Mouse (Mus musculus): ENCODE results near the gene Med14.

The Med14 gene

GRCm38 (mm10) chrX:12761626-12762333 is at the start of gene Med14:
Gene Med14, minus strand, starts transcription at chrX:12762073.
- peak; percentile 70 for DNase-seq (ENCODE audit: low read depth, low spot score)

GRCm38 (mm10) chrX:12800559-12800958 is 38.7 kb upstream of the Med14 start:
- DNase-seq (ENCODE audit: low read depth, low spot score): no peak

GRCm38 (mm10) chrX:12794842-12795241 is 33.0 kb upstream of the Med14 start:
- no peak for DNase-seq (ENCODE audit: low read depth, low spot score)

- DNase-seq (ENCODE audit: low read depth, low spot score): no peak
Measured at GRCm38 (mm10) chrX:12791674-12792340, 29.9 kb upstream of the Med14 start.

- no peak for DNase-seq (ENCODE audit: low read depth, low spot score)
Measured at GRCm38 (mm10) chrX:12773236-12773635, 11.4 kb upstream of the Med14 start.

- no peak for DNase-seq (ENCODE audit: low read depth, low spot score)
Measured at GRCm38 (mm10) chrX:12771561-12771960, 9.7 kb upstream of the Med14 start.

- no peak for DNase-seq (ENCODE audit: low read depth, low spot score)
Measured at GRCm38 (mm10) chrX:12768571-12768970, 6.7 kb upstream of the Med14 start.

- no peak for DNase-seq (ENCODE audit: low read depth, low spot score)
Measured at GRCm38 (mm10) chrX:12766846-12767564, 5.1 kb upstream of the Med14 start.

- no peak for DNase-seq (ENCODE audit: low read depth, low spot score)
Measured at GRCm38 (mm10) chrX:12763127-12763834, 1.4 kb upstream of the Med14 start.

- DNase-seq (ENCODE audit: low read depth, low spot score): no peak
Measured at GRCm38 (mm10) chrX:12762334-12763126, 657 bp upstream of the Med14 start.

GRCm38 (mm10) chrX:12761259-12761625 is 631 bp downstream of the Med14 start:
- DNase-seq (ENCODE audit: low read depth, low spot score): no peak

- DNase-seq (ENCODE audit: low read depth, low spot score): no peak
Measured at GRCm38 (mm10) chrX:12760501-12760900, 1.4 kb downstream of the Med14 start.

GRCm38 (mm10) chrX:12759625-12760024 is 2.2 kb downstream of the Med14 start:
- DNase-seq (ENCODE audit: low read depth, low spot score): no peak

- no peak for DNase-seq (ENCODE audit: low read depth, low spot score)
Measured at GRCm38 (mm10) chrX:12747886-12748285, 14.0 kb downstream of the Med14 start.

GRCm38 (mm10) chrX:12746729-12747128 is 15.1 kb downstream of the Med14 start:
- DNase-seq (ENCODE audit: low read depth, low spot score): no peak

GRCm38 (mm10) chrX:12740396-12740795 is 21.5 kb downstream of the Med14 start:
- no peak for DNase-seq (ENCODE audit: low read depth, low spot score)

GRCm38 (mm10) chrX:12716036-12716435 is 45.8 kb downstream of the Med14 start:
- DNase-seq (ENCODE audit: low read depth, low spot score): no peak

- no peak for DNase-seq (ENCODE audit: low read depth, low spot score)
Measured at GRCm38 (mm10) chrX:12713796-12714195, 48.1 kb downstream of the Med14 start.

GRCm38 (mm10) chrX:12686910-12687309 is 75.0 kb downstream of the Med14 start:
- no peak for DNase-seq (ENCODE audit: low read depth, low spot score)

- no peak for DNase-seq (ENCODE audit: low read depth, low spot score)
Measured at GRCm38 (mm10) chrX:12686071-12686470, 75.8 kb downstream of the Med14 start.

GRCm38 (mm10) chrX:12677396-12677795 is 84.5 kb downstream of the Med14 start:
- peak; percentile 53 for DNase-seq (ENCODE audit: low read depth, low spot score)

Measured in retina, postnatal 7 days (tissue).